Mouse (Mus musculus) Muller cell, postnatal 12 days (primary cell): ENCODE measurements at regions not wholly inside any gene's neighbourhood (a gene's known extent, or its start where the extent isn't known, plus 50 kb on each side); places are given as distances from the start of the nearest gene placed in this dataset.
"Not testable (repeated sequence)": the region's sequence is repeated elsewhere in the genome, so short reads cannot be mapped to it uniquely, and the experiment has no call there.

Experiments
- DNase-seq: peaks from one replicate; pipeline ENCODE4 v3.0.0-alpha.2; 2015; ENCODE audit errors: inconsistent ontology term

DNA sequence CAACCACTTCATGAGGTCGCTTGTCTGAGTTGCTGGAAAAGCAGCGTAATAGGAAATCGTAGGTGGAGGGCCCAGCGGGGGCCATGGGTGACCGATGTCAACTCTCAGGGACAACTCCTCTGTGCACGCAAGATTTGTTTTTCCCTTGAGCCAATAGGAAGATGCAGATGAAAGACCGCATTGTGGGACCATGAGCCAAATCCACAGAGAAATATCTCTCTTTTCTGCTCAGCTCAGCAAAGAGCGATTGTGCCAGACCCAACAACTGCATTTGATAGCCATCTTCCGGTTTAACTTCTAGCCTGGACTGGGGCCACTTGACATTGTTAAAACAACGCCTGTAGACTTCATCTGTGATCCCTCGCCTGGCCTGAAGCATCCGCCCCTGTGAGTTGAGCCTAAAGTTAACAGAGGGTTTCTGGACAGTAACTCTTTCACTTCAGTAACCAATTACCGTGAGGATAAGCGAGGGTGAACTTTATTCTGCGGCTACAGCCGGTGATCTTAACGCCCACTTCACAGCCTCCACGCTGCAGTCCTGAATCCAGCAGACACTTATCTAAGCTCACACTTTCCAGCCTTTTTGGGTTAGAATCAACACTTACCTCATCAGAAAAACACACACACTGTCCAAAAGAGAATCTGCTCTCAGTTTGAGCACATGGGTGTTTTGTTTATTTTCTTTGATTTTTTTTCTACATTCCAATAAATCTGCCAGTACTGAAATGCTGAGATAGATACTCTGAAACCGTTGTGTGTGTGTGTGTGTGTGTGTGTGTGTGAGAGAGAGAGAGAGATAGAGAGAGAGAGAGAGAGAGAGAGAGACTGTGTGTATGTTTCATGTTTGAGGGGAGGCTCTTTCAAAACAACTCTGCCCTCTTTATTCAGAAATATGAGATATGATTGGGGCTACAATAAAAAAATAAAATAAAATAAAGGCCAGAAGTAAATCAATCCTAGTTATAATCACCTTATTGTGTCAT is 111.9 kb downstream of the Tomm20 start:
- DNase-seq, result peak; percentile 72

GRCm38 (mm10) chr8:126833006-126833405 is 112.6 kb downstream of the Tomm20 start:
- peak; percentile 65 for DNase-seq

DNA sequence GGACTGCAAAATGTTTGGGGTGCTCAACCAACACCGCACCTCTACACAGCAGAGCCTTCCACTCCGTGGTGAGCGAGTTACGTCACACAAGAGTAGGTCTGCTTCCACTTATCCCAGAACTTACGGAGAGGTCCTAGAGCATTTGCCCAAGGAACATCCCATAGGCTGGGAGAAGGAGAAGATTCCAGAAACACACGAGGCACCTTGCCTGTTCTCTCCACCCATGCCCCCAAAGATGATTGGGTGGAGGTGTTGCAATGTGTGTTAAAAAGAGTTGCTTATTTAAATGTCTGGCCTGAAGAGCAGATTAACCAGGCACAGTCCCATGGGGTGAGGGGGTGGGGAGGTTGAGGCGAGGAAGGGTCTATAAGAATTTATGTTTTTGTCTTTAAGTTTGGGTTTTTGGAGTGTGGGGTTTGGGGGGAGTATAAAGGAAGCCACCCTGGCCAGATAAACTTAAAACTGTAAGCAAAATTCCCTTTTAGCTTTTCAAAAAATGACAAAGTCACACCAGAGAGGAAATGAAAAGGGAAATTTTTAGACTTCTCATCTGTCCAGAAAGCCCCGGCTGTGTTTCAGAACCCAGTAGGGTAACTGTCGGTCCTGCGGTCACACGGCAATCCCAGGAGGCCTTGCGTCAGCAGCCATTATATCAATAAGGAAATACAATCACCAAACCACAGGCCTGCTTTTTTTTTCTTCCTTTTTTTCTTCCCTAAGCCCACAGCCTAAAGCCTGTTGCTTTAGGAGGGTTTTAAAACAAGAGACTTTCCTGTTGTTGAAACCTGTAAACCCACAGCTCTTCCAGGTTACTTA is 113.3 kb downstream of the Tomm20 start:
- no peak for DNase-seq

DNA sequence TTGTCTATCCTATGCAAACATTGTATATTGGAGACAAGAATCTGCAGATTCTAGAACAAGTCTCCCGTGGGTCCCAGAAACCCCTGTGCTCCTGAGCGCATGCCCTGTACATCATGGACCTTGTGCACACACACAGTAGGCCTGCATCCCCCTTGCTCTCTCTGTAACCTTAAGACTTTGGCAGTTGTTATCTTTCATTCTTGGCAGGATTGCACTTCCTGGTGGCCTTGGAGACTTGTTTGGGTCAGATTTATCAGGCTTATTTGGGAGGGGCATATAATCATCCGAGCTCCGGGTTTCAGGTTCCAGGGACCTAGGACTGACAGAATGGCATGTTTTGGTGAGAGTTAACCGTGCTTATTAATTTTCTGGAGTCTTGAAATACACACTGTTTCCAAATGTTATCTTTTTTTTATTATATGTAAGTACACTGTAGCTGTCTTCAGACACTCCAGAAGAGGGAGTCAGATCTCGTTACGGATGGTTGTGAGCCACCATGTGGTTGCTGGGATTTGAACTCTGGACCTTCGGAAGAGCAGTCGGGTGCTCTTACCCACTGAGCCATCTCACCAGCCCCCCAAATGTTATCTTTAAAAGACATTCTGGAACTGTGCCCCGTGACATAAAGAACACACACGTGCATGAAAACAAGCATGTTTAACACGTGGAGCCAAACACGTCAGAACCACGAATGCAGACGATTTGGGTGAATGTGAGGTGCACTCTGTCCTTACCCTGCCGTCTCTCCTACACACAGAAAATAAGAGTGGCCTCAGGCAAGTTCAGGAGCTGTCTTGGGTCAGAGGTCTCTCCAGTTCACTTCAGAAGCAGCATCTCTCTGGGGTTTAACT is 114.1 kb downstream of the Tomm20 start:
- DNase-seq, result no peak

DNA sequence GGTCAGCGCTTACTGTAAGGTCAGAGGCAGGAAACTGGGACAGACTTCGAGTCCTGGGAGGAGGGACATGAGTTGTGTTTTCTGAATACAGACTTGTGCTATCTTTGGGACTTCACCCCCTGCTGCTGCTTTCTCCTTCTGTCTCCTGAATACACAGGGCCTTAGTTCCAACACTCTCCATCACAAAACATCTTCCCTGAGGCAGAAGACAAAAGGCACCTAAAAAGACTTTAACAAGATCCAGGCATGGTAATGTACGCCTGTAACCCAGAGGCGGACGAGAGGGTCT is 115.5 kb downstream of the Tomm20 start:
- DNase-seq, result no peak

DNA sequence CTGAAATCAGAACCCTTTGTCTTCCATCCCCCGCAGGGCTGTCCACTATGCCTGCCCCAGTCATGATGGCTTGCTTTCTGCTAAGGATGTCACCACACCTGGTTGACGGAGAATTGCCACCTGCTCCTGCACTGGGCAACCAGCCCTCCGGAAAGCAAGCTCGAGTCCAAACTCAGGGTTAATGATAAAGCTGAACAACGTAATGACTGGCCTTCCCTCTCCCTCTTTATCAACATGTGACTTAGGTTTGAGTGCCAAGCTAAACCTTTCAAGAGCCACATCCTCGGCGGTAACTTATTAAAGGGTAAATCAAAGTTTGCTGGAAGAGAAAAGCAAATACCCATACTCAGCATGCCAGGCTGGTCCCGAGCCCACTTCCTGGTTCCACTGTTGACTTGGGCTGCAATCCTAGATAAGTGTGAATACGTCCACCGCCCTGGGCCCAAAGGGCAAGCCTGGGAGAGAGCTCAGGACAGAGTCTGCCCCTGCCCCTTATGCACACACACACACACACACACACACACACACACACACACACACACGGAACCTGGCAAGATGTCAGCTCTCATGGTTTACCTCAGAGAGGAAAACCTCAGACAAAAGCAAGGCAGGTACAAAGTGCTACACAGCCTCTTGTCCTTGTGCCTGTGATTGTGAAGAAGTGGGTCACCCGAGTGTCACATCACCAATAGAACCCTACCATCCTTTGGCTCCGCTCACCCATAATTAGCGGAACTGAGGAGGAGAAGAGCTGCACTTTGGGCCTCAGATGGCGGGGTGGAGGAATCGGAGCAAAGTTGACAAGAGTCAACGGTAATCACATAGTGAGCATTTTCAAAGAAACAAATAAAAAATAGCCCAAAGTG is 116.0 kb downstream of the Tomm20 start:
- no peak for DNase-seq

DNA sequence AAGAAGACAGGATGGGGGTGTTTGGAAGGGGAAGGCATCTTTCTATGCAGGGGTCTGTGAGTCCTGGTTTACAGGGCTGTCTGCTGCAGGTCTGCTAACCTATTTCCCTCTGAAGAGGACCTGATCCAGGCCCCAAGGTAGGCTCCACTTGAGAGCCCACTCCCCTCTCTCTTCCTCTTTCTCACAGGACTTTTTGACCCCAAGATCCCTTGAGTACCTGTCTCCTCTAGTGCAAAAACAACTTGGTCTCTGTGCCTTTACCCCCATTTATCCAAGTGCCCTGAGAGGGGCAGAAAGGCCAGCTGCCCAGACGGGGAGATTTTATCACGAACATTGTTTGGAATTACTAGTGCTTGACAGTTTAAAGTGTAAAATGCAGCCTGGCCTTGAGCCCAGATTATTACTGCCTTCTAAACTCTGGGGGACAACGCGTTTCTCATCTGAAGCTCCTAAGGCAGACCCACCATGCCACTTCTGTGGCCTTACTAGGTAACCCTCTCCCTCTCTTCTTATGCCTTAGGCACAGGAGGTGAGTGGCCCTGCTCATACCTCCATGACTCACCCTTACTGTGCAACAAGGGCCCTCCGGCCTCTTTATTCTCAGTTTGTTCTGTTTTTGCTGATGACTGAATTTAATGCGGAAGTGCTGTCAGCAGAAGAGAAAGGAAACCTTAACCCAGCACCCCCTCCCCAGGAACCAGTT is 117.8 kb downstream of the Tomm20 start:
- no peak for DNase-seq

DNA sequence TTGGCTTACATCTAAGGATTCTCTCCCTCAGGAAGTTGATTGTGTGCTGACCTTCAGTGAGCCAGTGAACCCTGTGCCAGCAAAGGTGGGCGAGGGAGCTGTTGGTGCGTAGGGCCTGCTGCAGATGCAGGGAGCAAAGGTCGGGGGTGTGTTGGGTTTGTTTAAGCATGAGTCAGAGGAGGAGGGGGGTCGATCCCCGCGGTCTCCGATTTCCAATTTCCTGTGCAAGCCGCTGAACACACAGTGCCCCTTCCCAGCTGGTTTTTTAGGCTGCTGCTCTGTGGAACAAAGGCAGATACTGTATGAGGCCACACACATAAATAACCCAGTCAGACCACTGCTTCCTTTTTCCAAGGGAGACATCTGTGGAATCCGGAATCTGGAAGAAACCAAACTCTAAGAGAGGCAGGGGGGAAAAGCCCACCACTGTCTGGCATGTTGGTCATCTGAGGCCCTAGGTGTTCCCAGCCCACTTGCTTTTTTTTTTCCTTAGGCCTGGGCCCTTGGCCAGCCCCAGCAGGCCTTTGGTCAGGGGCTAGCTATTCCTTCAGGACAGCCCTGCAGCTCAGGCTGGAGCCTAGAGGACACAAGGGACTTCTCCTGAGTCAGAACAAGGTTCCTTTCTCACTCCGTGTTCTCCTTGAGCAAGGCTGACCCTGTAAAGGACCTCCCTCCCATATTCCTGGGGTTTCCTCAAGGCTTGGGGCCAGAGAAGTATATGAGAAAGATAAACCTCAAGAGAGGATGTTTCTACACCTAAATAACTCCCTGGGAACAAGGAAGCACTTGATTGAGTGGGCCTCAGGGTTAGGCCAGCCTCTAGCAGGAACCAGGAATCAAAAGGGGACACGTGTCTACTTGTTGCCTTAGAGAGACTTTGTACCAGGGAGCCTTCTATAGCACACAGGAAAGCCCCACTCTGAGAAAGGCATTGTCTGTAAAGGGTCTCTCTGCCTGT is 119.0 kb downstream of the Tomm20 start:
- DNase-seq, result peak; percentile 98

DNA sequence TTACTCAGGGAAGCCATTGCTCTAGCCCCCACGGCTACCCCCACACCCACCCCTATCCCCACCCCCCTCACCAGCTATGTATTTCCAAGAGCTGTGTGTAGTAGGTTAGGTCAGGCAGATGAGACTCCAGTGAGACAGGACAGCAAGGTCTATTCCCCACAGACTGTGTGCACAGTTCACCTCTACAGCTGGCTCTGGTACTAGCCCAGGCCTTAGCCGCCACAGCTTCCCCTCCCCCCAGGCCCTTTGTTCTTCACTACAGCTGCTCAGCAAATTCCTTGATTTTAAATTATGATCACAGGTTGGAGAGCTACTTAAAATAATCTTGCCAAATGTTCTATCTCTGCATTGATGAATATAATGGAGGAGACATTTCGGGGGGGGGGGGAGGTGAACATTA is 119.8 kb downstream of the Tomm20 start:
- DNase-seq, result peak; percentile 89

DNA sequence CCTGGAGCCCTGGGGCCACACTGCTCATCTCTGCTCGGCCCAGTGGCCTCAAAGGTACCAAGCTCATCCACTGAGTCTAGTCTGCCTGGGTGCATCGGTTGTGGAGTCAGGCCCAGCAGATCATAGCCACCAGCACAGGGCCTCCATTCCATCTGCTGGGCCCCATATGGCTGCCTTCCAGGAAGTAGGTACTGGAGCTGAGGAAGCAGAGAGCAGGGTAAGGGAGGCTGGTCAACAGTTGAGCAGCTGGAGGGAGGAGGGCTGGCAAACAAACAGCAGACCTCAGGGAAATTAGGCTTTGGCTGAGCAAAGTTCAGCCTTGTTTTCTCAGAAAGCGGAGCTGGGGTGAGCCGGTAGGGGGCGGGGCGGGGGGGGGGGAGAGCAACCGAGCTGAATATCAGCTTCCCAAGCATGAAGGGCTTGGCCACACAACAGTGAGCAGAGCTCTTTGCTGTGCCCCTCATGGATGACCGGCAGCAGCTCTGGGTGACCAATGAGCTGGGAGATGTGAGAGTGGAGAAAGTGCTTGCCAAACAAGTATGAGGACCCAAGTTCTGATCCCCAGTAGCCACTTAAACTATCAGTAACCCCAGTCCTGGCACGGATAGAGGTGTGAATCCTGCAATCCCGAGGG is 121.0 kb downstream of the Tomm20 start:
- DNase-seq, result peak; percentile 45

DNA sequence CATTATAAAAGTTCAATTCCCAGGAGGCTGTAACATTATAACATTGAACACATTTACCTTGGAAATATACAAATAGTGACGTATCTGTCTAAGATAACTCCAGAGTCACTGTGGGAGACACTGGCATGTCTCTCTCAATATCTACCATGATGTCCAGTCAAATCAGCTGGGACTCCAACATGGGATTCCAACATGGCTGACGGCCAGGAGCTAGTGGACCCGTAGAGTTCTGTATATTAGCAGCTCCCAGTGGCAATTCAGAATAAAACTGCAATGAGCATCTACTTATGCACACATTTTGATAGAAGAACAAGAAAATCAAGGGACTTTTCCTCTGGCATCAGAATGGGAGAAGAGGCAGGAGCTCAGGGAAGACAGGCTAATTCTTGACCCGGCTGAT is 123.4 kb downstream of the Tomm20 start:
- DNase-seq, result no peak

GRCm38 (mm10) chr8:126821279-126821678 is 124.4 kb downstream of the Tomm20 start:
- no peak for DNase-seq

- no peak for DNase-seq
Observed at GRCm38 (mm10) chr8:126820502-126820901, 125.1 kb downstream of the Tomm20 start.

GRCm38 (mm10) chr8:126819261-126819660 is 126.4 kb downstream of the Tomm20 start:
- no peak for DNase-seq

DNA sequence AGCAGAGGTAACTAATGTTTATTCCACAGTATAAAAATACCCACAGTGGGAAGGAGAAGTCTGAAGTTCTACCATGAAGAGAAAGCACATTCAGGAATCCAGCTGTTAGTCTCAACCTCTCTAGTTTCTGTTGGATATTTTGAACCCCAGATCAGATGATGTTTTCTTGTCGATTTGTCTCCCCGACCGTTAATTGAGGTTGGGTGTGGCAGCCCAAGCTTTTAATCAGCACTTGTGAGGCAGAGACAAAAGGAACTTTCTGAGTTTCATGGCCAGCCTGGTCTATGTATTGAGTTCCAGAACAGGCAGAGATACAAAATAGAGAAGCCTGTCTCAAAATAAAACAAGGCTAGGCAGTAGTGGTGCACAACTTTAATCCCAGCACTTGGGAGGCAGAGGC is 129.5 kb downstream of the Tomm20 start:
- DNase-seq, result no peak

GRCm38 (mm10) chr8:126814427-126814826 is 131.2 kb downstream of the Tomm20 start:
- DNase-seq, result no peak

DNA sequence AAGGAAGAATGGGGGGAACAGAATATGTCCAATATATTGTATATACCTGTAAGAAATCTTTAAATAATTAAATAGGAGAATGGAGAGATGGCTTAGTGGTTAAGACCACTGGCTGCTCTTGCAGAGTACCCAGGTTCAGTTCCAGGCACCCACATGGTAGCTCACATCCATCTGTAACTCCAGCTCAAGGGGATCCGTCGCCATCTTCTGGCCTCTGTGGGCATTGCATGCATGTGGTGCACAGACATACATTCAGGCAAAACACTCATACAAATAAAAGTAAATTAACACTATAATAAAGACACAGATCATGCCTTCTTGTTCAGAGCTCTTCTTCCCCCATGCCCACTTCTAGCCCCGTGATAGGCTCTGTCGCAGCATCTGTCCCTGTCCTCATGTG is 132.0 kb downstream of the Tomm20 start:
- no peak for DNase-seq

DNA sequence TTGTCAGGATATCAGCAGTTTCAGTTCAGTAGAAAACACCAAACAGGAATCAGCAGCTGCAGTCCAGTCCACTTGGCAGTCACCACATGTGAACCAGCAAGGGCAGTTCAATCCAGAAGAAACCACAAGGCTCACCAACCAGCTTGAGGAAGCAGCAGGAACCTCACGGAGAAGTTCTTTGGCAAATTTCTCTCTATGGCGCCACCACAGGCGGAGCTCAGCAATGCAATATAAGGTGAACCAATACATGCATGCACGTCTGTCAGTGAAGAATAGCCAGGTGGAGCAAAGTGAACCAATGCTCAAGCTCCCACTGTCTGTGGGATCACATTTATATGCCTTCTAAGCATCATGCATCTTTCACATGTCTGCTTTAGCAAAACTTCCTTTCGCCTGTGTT is 132.9 kb downstream of the Tomm20 start:
- DNase-seq, result no peak

- DNase-seq, result not testable (repeated sequence)
Observed at GRCm38 (mm10) chr8:126811358-126811757, 134.3 kb downstream of the Tomm20 start.
